14 mouse cellular contexts compared by ENCODE assay signal in the genomic region with DNA sequence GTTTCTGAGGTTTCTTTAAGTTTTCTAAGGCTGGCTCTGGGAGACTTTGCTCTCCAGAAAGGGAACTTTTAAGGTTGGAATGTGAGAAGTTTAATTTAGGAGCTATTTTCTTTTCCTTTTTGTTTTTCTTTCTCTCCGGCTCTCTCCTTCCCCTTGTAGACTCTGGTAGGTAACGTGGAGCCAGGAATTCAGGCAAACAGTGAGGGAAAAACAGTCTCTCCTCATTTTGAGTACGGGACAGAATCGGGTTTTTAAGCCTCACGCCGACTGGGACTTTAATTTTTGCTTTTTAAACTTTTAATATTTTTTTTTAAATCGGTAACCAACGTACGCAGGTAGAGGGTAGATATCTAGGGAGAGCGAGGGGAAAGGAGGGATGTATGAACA. TPM values are rescaled to one million over a fixed set of nuclear protein-coding genes. Genes with fewer than 3 reads are reported as not detected.
DNase-seq lines count a peak whose midpoint lies in the region; ATAC-seq and TF ChIP-seq lines count a peak whose summit lies in the region.
"Had no signal": no experiment of that assay in that cellular context is flagged by ENCODE, and none has a peak within 500 bp of the region (broad histone marks: within the 10 kb centered on the region; RNA-seq: fewer than 3 reads in every experiment).

No protein-coding gene starts in this region.

- H3K27me3 ChIP-seq in forebrain, embryonic 10.5 days (ENCODE audit: poor library complexity, severe bottlenecking) = peaks cover 99% of the 10 kb centered on the region
- H3K27me3 ChIP-seq in forebrain, embryonic 15.5 days = peaks cover 56% of the 10 kb centered on the region
- peaks cover 49% of the 10 kb centered on the region for H3K27me3 ChIP-seq in kidney, postnatal 0 days (ENCODE audit: insufficient read depth, low read length)
- peaks cover 35% of the 10 kb centered on the region for H3K27me3 ChIP-seq in limb, embryonic 11.5 days (ENCODE audit: control insufficient read depth, insufficient read depth, low read length)
- peaks cover 44% of the 10 kb centered on the region for H3K27me3 ChIP-seq in stomach, embryonic 14.5 days (ENCODE audit: control insufficient read depth, insufficient read depth, low read length)

- DNase-seq in forebrain, embryonic 10.5 days (ENCODE audit: extremely low spot score, low spot score) = no peak
- DNase-seq in kidney, postnatal 0 days (ENCODE audit: low spot score) = no peak
- DNase-seq in kidney, postnatal 25 days = no peak
- DNase-seq in limb, embryonic 11.5 days (ENCODE audit: low spot score) = no peak
- no peak for DNase-seq in adrenal gland, postnatal 4 days (ENCODE audit: low spot score in 2 of 2)
- DNase-seq: right cerebral cortex, postnatal 4 days had no signal

- H3K4me3 ChIP-seq in forebrain, embryonic 10.5 days = peak overlapping the region; percentile 52
- no peak overlapping the region for H3K4me3 ChIP-seq in forebrain, embryonic 15.5 days
- H3K4me3 ChIP-seq in kidney, postnatal 0 days (replicated peaks; ENCODE audit: low read depth, low read length) = peak overlapping the region; percentile 44
- H3K4me3 ChIP-seq in limb, embryonic 11.5 days (ENCODE audit: low read depth, low read length) = peak overlapping the region; percentile 32
- peak overlapping the region; percentile 7; the same call in 1 of the 2 replicates for H3K4me3 ChIP-seq in stomach, embryonic 14.5 days (ENCODE audit: low read depth, low read length)
- H3K4me3 ChIP-seq: layer of hippocampus, adult 2 months; myocyte had no signal

- no peaks in the 10 kb centered on the region for H3K9me3 ChIP-seq in forebrain, embryonic 10.5 days
- no peaks in the 10 kb centered on the region for H3K9me3 ChIP-seq in forebrain, embryonic 15.5 days
- H3K9me3 ChIP-seq in kidney, postnatal 0 days (replicated peaks; ENCODE audit: low read length) = no peaks in the 10 kb centered on the region
- no peaks in the 10 kb centered on the region for H3K9me3 ChIP-seq in limb, embryonic 11.5 days (ENCODE audit: control insufficient read depth, low read length)
- no peaks in the 10 kb centered on the region for H3K9me3 ChIP-seq in stomach, embryonic 14.5 days (ENCODE audit: control insufficient read depth, low read depth, low read length)

- H3K27ac ChIP-seq in forebrain, embryonic 10.5 days = peak overlapping the region; percentile 87
- H3K27ac ChIP-seq in forebrain, embryonic 15.5 days (replicated peaks) = no peak overlapping the region
- H3K27ac ChIP-seq in kidney, postnatal 0 days = peak overlapping the region; percentile 87
- H3K27ac ChIP-seq in limb, embryonic 11.5 days (replicated peaks; ENCODE audit: low read depth, low read length) = no peak overlapping the region
- H3K27ac ChIP-seq in stomach, embryonic 14.5 days (ENCODE audit: low read length) = no peak overlapping the region
- H3K27ac ChIP-seq: layer of hippocampus, adult 2 months; liver, embryonic 14.5 days had no signal

- H3K36me3 ChIP-seq in forebrain, embryonic 10.5 days (replicated peaks) = no peaks in the 10 kb centered on the region
- H3K36me3 ChIP-seq in forebrain, embryonic 15.5 days = no peaks in the 10 kb centered on the region
- no peaks in the 10 kb centered on the region for H3K36me3 ChIP-seq in kidney, postnatal 0 days (ENCODE audit: insufficient read depth, low read length)
- H3K36me3 ChIP-seq in limb, embryonic 11.5 days (ENCODE audit: control insufficient read depth, insufficient read depth, low read length) = no peaks in the 10 kb centered on the region
- no peaks in the 10 kb centered on the region for H3K36me3 ChIP-seq in stomach, embryonic 14.5 days (ENCODE audit: control insufficient read depth, insufficient read depth, low read length)

- TF ChIP-seq CTCF in kidney, postnatal 0 days (IDR thresholded peaks at IDR 0.05; ENCODE audit: low read depth) = no peak

- no peak for ATAC-seq in forebrain, embryonic 15.5 days (replicated peaks)
- ATAC-seq in kidney, postnatal 0 days (replicated peaks; ENCODE audit: low FRiP score, low read depth) = no peak
- ATAC-seq in limb, embryonic 11.5 days (ENCODE audit: insufficient number of reproducible peaks, low FRiP score, low TSS enrichment, low read depth) = no peak
- no peak for ATAC-seq in stomach, embryonic 14.5 days (ENCODE audit: insufficient number of reproducible peaks, insufficient read depth, low FRiP score, low read depth)
- no peak for ATAC-seq in erythroid progenitor cell, adult 5-6 weeks (replicated peaks; ENCODE audit: low FRiP score, poor library complexity, severe bottlenecking)
- ATAC-seq: Patski had no signal

- H3K4me2 ChIP-seq in forebrain, embryonic 15.5 days (replicated peaks) = no peak overlapping the region
- H3K4me2 ChIP-seq in kidney, postnatal 0 days (ENCODE audit: low read length) = peak overlapping the region; percentile 52
- peak overlapping the region; percentile 31 for H3K4me2 ChIP-seq in limb, embryonic 11.5 days (ENCODE audit: low read depth, severe bottlenecking)
- H3K4me2 ChIP-seq in stomach, embryonic 14.5 days (replicated peaks; ENCODE audit: low read depth, low read length) = no peak overlapping the region; the same call in 1 of the 2 replicates

- WGBS in forebrain, embryonic 10.5 days = under 1% methylated on average over 10 of the region's 10 CpGs
- WGBS in forebrain, embryonic 15.5 days = 1% methylated on average over 10 of the region's 10 CpGs
- under 1% methylated on average over 10 of the region's 10 CpGs for WGBS in kidney, postnatal 0 days
- WGBS in limb, embryonic 11.5 days = 0% methylated on average over 10 of the region's 10 CpGs
- WGBS in stomach, embryonic 14.5 days = 1% methylated on average over 10 of the region's 10 CpGs

- H3K9ac ChIP-seq in forebrain, embryonic 15.5 days (replicated peaks) = no peak overlapping the region
- H3K9ac ChIP-seq in kidney, postnatal 0 days (ENCODE audit: low read depth, low read length) = peak overlapping the region; percentile 66
- peak overlapping the region; percentile 67 for H3K9ac ChIP-seq in limb, embryonic 11.5 days (ENCODE audit: low read length)
- no peak overlapping the region for H3K9ac ChIP-seq in stomach, embryonic 14.5 days (replicated peaks; ENCODE audit: low read depth, low read length)
- H3K9ac ChIP-seq: liver, embryonic 14.5 days had no signal

- H3K4me1 ChIP-seq in forebrain, embryonic 10.5 days = peaks cover 22% of the 10 kb centered on the region
- H3K4me1 ChIP-seq in forebrain, embryonic 15.5 days = peaks cover 8% of the 10 kb centered on the region
- H3K4me1 ChIP-seq in kidney, postnatal 0 days (replicated peaks; ENCODE audit: insufficient read depth, low read length) = no peaks in the 10 kb centered on the region
- H3K4me1 ChIP-seq in limb, embryonic 11.5 days (ENCODE audit: control insufficient read depth, insufficient read depth, low read length) = no peaks in the 10 kb centered on the region
- H3K4me1 ChIP-seq in stomach, embryonic 14.5 days (ENCODE audit: control insufficient read depth, insufficient read depth, low read length) = peaks cover 2% of the 10 kb centered on the region; the same call in 1 of the 2 replicates

RNA-seq across cellular contexts. Expression of a gene that starts 0.6 kb away (rescaled TPM):
- polyA plus RNA-seq in forebrain, embryonic 10.5 days (2016; fragmentation: Nextera tagmentation; extraction: Ambion mirVana) = 29.8 and 32.2 TPM in 2 replicates
- polyA plus RNA-seq in forebrain, embryonic 15.5 days (2015; fragmentation: Nextera tagmentation; extraction: Ambion mirVana) = 1.9 and 3.8 TPM in 2 replicates
- 61.5 and 62.3 TPM in 2 replicates for polyA plus RNA-seq in kidney, postnatal 0 days (2015; fragmentation: Nextera tagmentation; extraction: Ambion mirVana)
- polyA plus RNA-seq in limb, embryonic 11.5 days (2014; fragmentation: Nextera tagmentation; extraction: Ambion mirVana) = 31.3 and 37.7 TPM in 2 replicates
- polyA plus RNA-seq in stomach, embryonic 14.5 days (2014; fragmentation: Nextera tagmentation; extraction: Ambion mirVana) = 0.23 TPM in 1 of 2 replicates, not detected in the other
- not detected in 2 replicates for total RNA-seq in erythroid progenitor cell, adult 5-6 weeks (2015; ENCODE audit: low replicate concordance)
- total RNA-seq in erythroid progenitor cell, adult 5-6 weeks (2017; ENCODE audit: low replicate concordance) = not detected in 2 replicates
- 10 to 100 TPM; 20.3 to 29.9 TPM for total RNA-seq in adrenal gland, postnatal 4 days (2021)
- total RNA-seq: gastrocnemius, adult 8-10 months had no signal
- polyA plus RNA-seq: myocyte, Patski had no signal

Comparison
In these comparisons a context has a peak if more than half of its experiments do, and no peak if none do; other contexts are left out.
1. H3K27ac ChIP-seq: peak in forebrain, embryonic 10.5 days (single experiment) and kidney, postnatal 0 days (single experiment); none in forebrain, embryonic 15.5 days (single experiment), limb, embryonic 11.5 days (single experiment) and stomach, embryonic 14.5 days (single experiment).
2. H3K4me2 ChIP-seq: peak in kidney, postnatal 0 days (single experiment) and limb, embryonic 11.5 days (single experiment); none in forebrain, embryonic 15.5 days (single experiment) and stomach, embryonic 14.5 days (single experiment).
3. H3K9ac ChIP-seq: peak in kidney, postnatal 0 days (single experiment) and limb, embryonic 11.5 days (single experiment); none in forebrain, embryonic 15.5 days (single experiment) and stomach, embryonic 14.5 days (single experiment).